Comparison of ENCODE assay signal across 18 mouse cellular contexts in genomic region chr10:102056975-102057565, GRCm38 (mm10).
DNase-seq lines count a peak whose midpoint lies in the region; ATAC-seq lines count a peak whose summit lies in the region.
"Had no signal": no experiment of that assay in that cellular context is flagged by ENCODE, and none has a peak within 500 bp of the region (broad histone marks: within the 10 kb centered on the region; RNA-seq: fewer than 3 reads in every experiment).

No protein-coding gene starts in this region.

- no peak for DNase-seq in midbrain, embryonic 10.5 days (ENCODE audit: low spot score)
- DNase-seq in hindbrain, embryonic 10.5 days (ENCODE audit: low spot score), result peak; percentile 4
- peak; percentile 12 for DNase-seq in mesoderm, embryonic 11.5 days (ENCODE audit: low read depth, low spot score)
- DNase-seq in adrenal gland, adult 2 months, result no peak
- no peak for DNase-seq in heart, adult 11 months
- DNase-seq in layer of hippocampus, adult 8-10 months (ENCODE audit: low spot score in 2 of 2), result no peak
- DNase-seq: cerebellum, postnatal 10 days; gastrocnemius, postnatal 36 days; heart, postnatal 10 days; right cerebral cortex, postnatal 4 days; thymus, postnatal 25 days had no signal

- ATAC-seq in midbrain, embryonic 16.5 days, result no peak; the same call in 1 of the 2 replicates
- ATAC-seq in neural tube, embryonic 13.5 days (ENCODE audit: low read depth), result peak; percentile 56
- ATAC-seq: activated CD4-positive, CD25-positive, alpha-beta regulatory T cell, adult 4 months had no signal

- 0 out of 2 replicates have a peak overlapping the region, but pooled peaks have one; percentile 10 for H3K27ac ChIP-seq in midbrain, embryonic 10.5 days (replicated peaks)
- H3K27ac ChIP-seq in midbrain, embryonic 16.5 days (ENCODE audit: low read length), result no peak overlapping the region; the same call in 1 of the 2 replicates
- peak overlapping the region; percentile 62 for H3K27ac ChIP-seq in hindbrain, embryonic 10.5 days
- H3K27ac ChIP-seq in neural tube, embryonic 13.5 days (replicated peaks), result 0 out of 2 replicates have a peak overlapping the region, but pooled peaks have one; percentile 18
- H3K27ac ChIP-seq: heart, embryonic 10.5 days; layer of hippocampus, adult 2 months; limb, embryonic 12.5 days; liver, embryonic 14.5 days had no signal

- H3K36me3 ChIP-seq in midbrain, embryonic 10.5 days, result no peaks in the 10 kb centered on the region
- no peaks in the 10 kb centered on the region for H3K36me3 ChIP-seq in midbrain, embryonic 16.5 days (ENCODE audit: control insufficient read depth, insufficient read depth, low read length)
- no peaks in the 10 kb centered on the region for H3K36me3 ChIP-seq in hindbrain, embryonic 10.5 days
- no peaks in the 10 kb centered on the region for H3K36me3 ChIP-seq in neural tube, embryonic 13.5 days
- H3K36me3 ChIP-seq: heart, embryonic 10.5 days; limb, embryonic 12.5 days had no signal

- 52% methylated on average over 2 of the region's 2 CpGs for WGBS in midbrain, embryonic 10.5 days
- 12% methylated on average over 2 of the region's 2 CpGs for WGBS in midbrain, embryonic 16.5 days
- 22% methylated on average over 2 of the region's 2 CpGs for WGBS in hindbrain, embryonic 10.5 days
- 9% methylated on average over 2 of the region's 2 CpGs for WGBS in neural tube, embryonic 13.5 days

- no peaks in the 10 kb centered on the region for H3K9me3 ChIP-seq in midbrain, embryonic 10.5 days (replicated peaks)
- H3K9me3 ChIP-seq in midbrain, embryonic 16.5 days (replicated peaks; ENCODE audit: control insufficient read depth, low read length, poor library complexity, severe bottlenecking), result no peaks in the 10 kb centered on the region
- no peaks in the 10 kb centered on the region for H3K9me3 ChIP-seq in hindbrain, embryonic 10.5 days
- no peaks in the 10 kb centered on the region for H3K9me3 ChIP-seq in neural tube, embryonic 13.5 days
- H3K9me3 ChIP-seq: heart, embryonic 10.5 days; limb, embryonic 12.5 days had no signal

- no peak overlapping the region for H3K4me3 ChIP-seq in midbrain, embryonic 10.5 days
- H3K4me3 ChIP-seq in midbrain, embryonic 16.5 days (ENCODE audit: low read depth, low read length), result no peak overlapping the region
- no peak overlapping the region for H3K4me3 ChIP-seq in hindbrain, embryonic 10.5 days
- H3K4me3 ChIP-seq in neural tube, embryonic 13.5 days, result no peak overlapping the region
- H3K4me3 ChIP-seq: heart, embryonic 10.5 days; layer of hippocampus, adult 2 months; limb, embryonic 12.5 days had no signal

- H3K4me1 ChIP-seq in midbrain, embryonic 10.5 days, result peaks cover 9% of the 10 kb centered on the region
- no peaks in the 10 kb centered on the region for H3K4me1 ChIP-seq in midbrain, embryonic 16.5 days (ENCODE audit: control insufficient read depth, insufficient read depth, low read length)
- H3K4me1 ChIP-seq in hindbrain, embryonic 10.5 days (replicated peaks), result peaks cover 10% of the 10 kb centered on the region; the same call in 1 of the 2 replicates
- peaks cover 7% of the 10 kb centered on the region; the same call in 1 of the 2 replicates for H3K4me1 ChIP-seq in neural tube, embryonic 13.5 days (replicated peaks)
- H3K4me1 ChIP-seq: heart, embryonic 10.5 days; limb, embryonic 12.5 days had no signal

- no peak overlapping the region for H3K9ac ChIP-seq in midbrain, embryonic 16.5 days (ENCODE audit: low read depth, low read length)
- no peak overlapping the region for H3K9ac ChIP-seq in neural tube, embryonic 13.5 days
- H3K9ac ChIP-seq: limb, embryonic 12.5 days; liver, embryonic 14.5 days had no signal

- no peak overlapping the region for H3K4me2 ChIP-seq in midbrain, embryonic 16.5 days (ENCODE audit: low read length)
- no peak overlapping the region for H3K4me2 ChIP-seq in neural tube, embryonic 13.5 days
- H3K4me2 ChIP-seq: limb, embryonic 12.5 days had no signal

- no peaks in the 10 kb centered on the region for H3K27me3 ChIP-seq in midbrain, embryonic 10.5 days (ENCODE audit: low read depth, poor library complexity, severe bottlenecking)
- no peaks in the 10 kb centered on the region for H3K27me3 ChIP-seq in midbrain, embryonic 16.5 days (ENCODE audit: control insufficient read depth, insufficient read depth, low read depth, low read length)
- no peaks in the 10 kb centered on the region for H3K27me3 ChIP-seq in hindbrain, embryonic 10.5 days (ENCODE audit: insufficient read depth, poor library complexity, severe bottlenecking)
- H3K27me3 ChIP-seq in neural tube, embryonic 13.5 days, result no peaks in the 10 kb centered on the region
- H3K27me3 ChIP-seq: limb, embryonic 12.5 days had no signal

Comparison
In these comparisons a context has a peak if more than half of its experiments do, and no peak if none do; other contexts are left out.
1. DNase-seq: peak in hindbrain, embryonic 10.5 days (single experiment) and mesoderm, embryonic 11.5 days (single experiment); none in midbrain, embryonic 10.5 days (single experiment), adrenal gland, adult 2 months (single experiment), heart, adult 11 months (single experiment) and layer of hippocampus, adult 8-10 months (0 of 2).